Mouse (Mus musculus): ENCODE measurements around the gene Fubp1. TPM values are rescaled to one million over a fixed set of nuclear protein-coding genes. Genes with fewer than 3 reads are reported as not detected.
A peak's percentile ranks its signal among the peaks of the same experiment; 100 is the strongest.
"Not testable (repeated sequence)": the region's sequence is repeated elsewhere in the genome, so short reads cannot be mapped to it uniquely, and the experiment has no call there.

The Fubp1 gene
- polyA plus RNA-seq, 1 experiment from 2014 or later: 157 TPM

GRCm38 (mm10) chr3:152238836-152239235, 28.6 kb downstream of the Fubp1 start:
- Histone ChIP-seq H3K4me2 (ENCODE audit: low read depth, low read length) (no peak overlapping the region), H3K9me3 (ENCODE audit: control insufficient read depth, low read length) (no peaks in the 10 kb centered on the region), H3K4me1 (ENCODE audit: control insufficient read depth, insufficient read depth, low read length) (0 out of 2 replicates have a peak, but pooled peaks cover 3% of the 10 kb centered on the region), H3K4me3 (ENCODE audit: low read length) (no peak overlapping the region), H3K9ac (ENCODE audit: low read depth, low read length) (no peak overlapping the region), H3K27me3 (replicated peaks; ENCODE audit: control insufficient read depth, insufficient read depth, low read length) (no peaks in the 10 kb centered on the region), H3K27ac (ENCODE audit: low read length) (no peak overlapping the region), H3K36me3 (ENCODE audit: control insufficient read depth, insufficient read depth, low read length) (peaks cover 5% of the 10 kb centered on the region; the same call in 1 of the 2 replicates)
- WGBS: 46% methylated on average over 2 of the region's 2 CpGs
- ATAC-seq: peak; percentile 75

GRCm38 (mm10) chr3:152239592-152239991, 29.4 kb downstream of the Fubp1 start:
- H3K27me3 ChIP-seq (replicated peaks; ENCODE audit: control insufficient read depth, insufficient read depth, low read length): no peaks in the 10 kb centered on the region
- no peak overlapping the region for H3K9ac ChIP-seq (ENCODE audit: low read depth, low read length)
- H3K36me3 ChIP-seq (ENCODE audit: control insufficient read depth, insufficient read depth, low read length): peaks cover 5% of the 10 kb centered on the region; the same call in 1 of the 2 replicates
- no peak overlapping the region for H3K4me2 ChIP-seq (ENCODE audit: low read depth, low read length)
- no peaks in the 10 kb centered on the region for H3K9me3 ChIP-seq (ENCODE audit: control insufficient read depth, low read length)
- no peak overlapping the region for H3K4me3 ChIP-seq (ENCODE audit: low read length)
- 0 out of 2 replicates have a peak, but pooled peaks cover 3% of the 10 kb centered on the region for H3K4me1 ChIP-seq (ENCODE audit: control insufficient read depth, insufficient read depth, low read length)
- H3K27ac ChIP-seq (ENCODE audit: low read length): no peak overlapping the region
- no peak for ATAC-seq
- 95% methylated on average over 1 of the region's 1 CpGs for WGBS

GRCm38 (mm10) chr3:152241098-152241497, 30.9 kb downstream of the Fubp1 start:
- H3K4me2 ChIP-seq (ENCODE audit: low read depth, low read length): no peak overlapping the region
- H3K27me3 ChIP-seq (replicated peaks; ENCODE audit: control insufficient read depth, insufficient read depth, low read length): no peaks in the 10 kb centered on the region
- H3K9ac ChIP-seq (ENCODE audit: low read depth, low read length): no peak overlapping the region
- H3K4me3 ChIP-seq (ENCODE audit: low read length): no peak overlapping the region
- ATAC-seq: no peak
- H3K4me1 ChIP-seq (ENCODE audit: control insufficient read depth, insufficient read depth, low read length): 0 out of 2 replicates have a peak, but pooled peaks cover 3% of the 10 kb centered on the region
- H3K36me3 ChIP-seq (ENCODE audit: control insufficient read depth, insufficient read depth, low read length): peaks cover 5% of the 10 kb centered on the region; the same call in 1 of the 2 replicates
- WGBS: 55% methylated on average over 3 of the region's 3 CpGs
- no peaks in the 10 kb centered on the region for H3K9me3 ChIP-seq (ENCODE audit: control insufficient read depth, low read length)
- H3K27ac ChIP-seq (ENCODE audit: low read length): no peak overlapping the region

GRCm38 (mm10) chr3:152243304-152243703, 33.1 kb downstream of the Fubp1 start:
- Histone ChIP-seq H3K27ac (ENCODE audit: low read length) (no peak overlapping the region), H3K4me3 (ENCODE audit: low read length) (no peak overlapping the region), H3K27me3 (replicated peaks; ENCODE audit: control insufficient read depth, insufficient read depth, low read length) (no peaks in the 10 kb centered on the region), H3K4me2 (ENCODE audit: low read depth, low read length) (no peak overlapping the region), H3K4me1 (ENCODE audit: control insufficient read depth, insufficient read depth, low read length) (0 out of 2 replicates have a peak, but pooled peaks cover 3% of the 10 kb centered on the region), H3K9me3 (ENCODE audit: control insufficient read depth, low read length) (no peaks in the 10 kb centered on the region), H3K9ac (ENCODE audit: low read depth, low read length) (no peak overlapping the region), H3K36me3 (ENCODE audit: control insufficient read depth, insufficient read depth, low read length) (peaks cover 2% of the 10 kb centered on the region; the same call in 1 of the 2 replicates)
- ATAC-seq: no peak
- WGBS: 67% methylated on average over 4 of the region's 4 CpGs

GRCm38 (mm10) chr3:152245273-152245910, 35.2 kb downstream of the Fubp1 start:
- 76% methylated on average over 5 of the region's 5 CpGs for WGBS
- no peak overlapping the region for H3K4me3 ChIP-seq (ENCODE audit: low read length)
- H3K4me1 ChIP-seq (ENCODE audit: control insufficient read depth, insufficient read depth, low read length): 0 out of 2 replicates have a peak, but pooled peaks cover 3% of the 10 kb centered on the region
- H3K27ac ChIP-seq (ENCODE audit: low read length): no peak overlapping the region
- H3K4me2 ChIP-seq (ENCODE audit: low read depth, low read length): no peak overlapping the region
- H3K36me3 ChIP-seq (ENCODE audit: control insufficient read depth, insufficient read depth, low read length): no peaks in the 10 kb centered on the region
- no peaks in the 10 kb centered on the region for H3K27me3 ChIP-seq (replicated peaks; ENCODE audit: control insufficient read depth, insufficient read depth, low read length)
- no peaks in the 10 kb centered on the region for H3K9me3 ChIP-seq (ENCODE audit: control insufficient read depth, low read length)
- H3K9ac ChIP-seq (ENCODE audit: low read depth, low read length): no peak overlapping the region
- no peak for ATAC-seq

GRCm38 (mm10) chr3:152247708-152248107, 37.5 kb downstream of the Fubp1 start:
- 89% methylated on average over 12 of the region's 12 CpGs for WGBS
- H3K36me3 ChIP-seq (ENCODE audit: control insufficient read depth, insufficient read depth, low read length): no peaks in the 10 kb centered on the region
- no peak overlapping the region for H3K9ac ChIP-seq (ENCODE audit: low read depth, low read length)
- H3K9me3 ChIP-seq (ENCODE audit: control insufficient read depth, low read length): no peaks in the 10 kb centered on the region
- no peak overlapping the region for H3K4me3 ChIP-seq (ENCODE audit: low read length)
- no peak overlapping the region for H3K4me2 ChIP-seq (ENCODE audit: low read depth, low read length)
- H3K27me3 ChIP-seq (replicated peaks; ENCODE audit: control insufficient read depth, insufficient read depth, low read length): no peaks in the 10 kb centered on the region
- no peak overlapping the region for H3K27ac ChIP-seq (ENCODE audit: low read length)
- ATAC-seq: no peak
- H3K4me1 ChIP-seq (ENCODE audit: control insufficient read depth, insufficient read depth, low read length): no peaks in the 10 kb centered on the region

GRCm38 (mm10) chr3:152250487-152250886, 40.3 kb downstream of the Fubp1 start:
- Histone ChIP-seq H3K36me3 (ENCODE audit: control insufficient read depth, insufficient read depth, low read length) (no peaks in the 10 kb centered on the region), H3K4me1 (ENCODE audit: control insufficient read depth, insufficient read depth, low read length) (no peaks in the 10 kb centered on the region), H3K9ac (ENCODE audit: low read depth, low read length) (no peak overlapping the region), H3K4me3 (ENCODE audit: low read length) (no peak overlapping the region), H3K9me3 (ENCODE audit: control insufficient read depth, low read length) (no peaks in the 10 kb centered on the region), H3K27me3 (replicated peaks; ENCODE audit: control insufficient read depth, insufficient read depth, low read length) (no peaks in the 10 kb centered on the region), H3K4me2 (ENCODE audit: low read depth, low read length) (no peak overlapping the region), H3K27ac (ENCODE audit: low read length) (no peak overlapping the region)
- no peak for ATAC-seq
- WGBS: 90% methylated on average over 1 of the region's 1 CpGs

GRCm38 (mm10) chr3:152257528-152257927, 47.3 kb downstream of the Fubp1 start:
- WGBS: 85% methylated on average over 3 of the region's 3 CpGs
- Histone ChIP-seq H3K27me3 (replicated peaks; ENCODE audit: control insufficient read depth, insufficient read depth, low read length) (no peaks in the 10 kb centered on the region), H3K4me2 (ENCODE audit: low read depth, low read length) (no peak overlapping the region), H3K9ac (ENCODE audit: low read depth, low read length) (no peak overlapping the region), H3K36me3 (ENCODE audit: control insufficient read depth, insufficient read depth, low read length) (no peaks in the 10 kb centered on the region), H3K4me1 (ENCODE audit: control insufficient read depth, insufficient read depth, low read length) (0 out of 2 replicates have a peak, but pooled peaks cover 3% of the 10 kb centered on the region), H3K9me3 (ENCODE audit: control insufficient read depth, low read length) (no peaks in the 10 kb centered on the region), H3K27ac (ENCODE audit: low read length) (no peak overlapping the region), H3K4me3 (ENCODE audit: low read length) (no peak overlapping the region)
- ATAC-seq: no peak

GRCm38 (mm10) chr3:152259409-152259808, 49.2 kb downstream of the Fubp1 start:
- not testable (repeated sequence) for H3K4me1 ChIP-seq (ENCODE audit: control insufficient read depth, insufficient read depth, low read length); H3K4me2 ChIP-seq (ENCODE audit: low read depth, low read length); H3K9ac ChIP-seq (ENCODE audit: low read depth, low read length); H3K27ac ChIP-seq (ENCODE audit: low read length); H3K27me3 ChIP-seq (replicated peaks; ENCODE audit: control insufficient read depth, insufficient read depth, low read length); H3K4me3 ChIP-seq (ENCODE audit: low read length); H3K9me3 ChIP-seq (ENCODE audit: control insufficient read depth, low read length); H3K36me3 ChIP-seq (ENCODE audit: control insufficient read depth, insufficient read depth, low read length)
- peak; percentile 64 for ATAC-seq
- WGBS: 22% methylated on average over 7 of the region's 9 CpGs
